Mouse (Mus musculus) Patski (cell line): ENCODE results near the gene Kcnmb3. TPM values are rescaled to one million over a fixed set of nuclear protein-coding genes. Genes with fewer than 3 reads are reported as not detected.

Source experiments
- ATAC-seq: fragments of 100-300 bp; one replicate; pipeline ENCODE4 v1.8.0; 2021
- CTCF ChIA-PET: fragments of 350-600 bp; sonication (Branson Sonifier 250); formaldehyde crosslinking; loops from one replicate; lab custom pipeline; 2022; ENCODE audit warnings: inconsistent platforms; lab: Charles Lee
- POLR2A ChIA-PET: fragments of 350-600 bp; sonication (Branson Sonifier 250); formaldehyde crosslinking; loops from one replicate; lab custom pipeline; 2022; ENCODE audit warnings: antibody characterized with exemption, inconsistent platforms; lab: Charles Lee
- DNase-seq: peaks from one replicate; pipeline ENCODE4 v3.0.0-alpha.2; 2011; ENCODE audit warnings: low read depth, low spot score
- H3K27me3 ChIP-seq: fragments of 371-371 bp; one replicate; pipeline ENCODE4 v1.5.1; 2021
- CTCF ChIP-seq: fragments of 100-300 bp; IDR thresholded peaks from one replicate; pipeline ENCODE4 v1.5.1; 2021
- in situ Hi-C: fragments of 300-500 bp; cut with MboI; formaldehyde crosslinking; loops from 3 replicates; pipeline ENCODE4 v1.11.1; 2018; ENCODE audit warnings: low pct_unique_long_range_greater_than_20kb, mixed read lengths
- polyA plus RNA-seq: library from polyadenylated mRNA; unstranded; gene quantifications from one replicate; pipeline ENCODE4 v1.2.3, GENCODE M21; 2021

The Kcnmb3 gene
- polyA plus RNA-seq, 1 experiment from 2014 or later = not detected

DNA sequence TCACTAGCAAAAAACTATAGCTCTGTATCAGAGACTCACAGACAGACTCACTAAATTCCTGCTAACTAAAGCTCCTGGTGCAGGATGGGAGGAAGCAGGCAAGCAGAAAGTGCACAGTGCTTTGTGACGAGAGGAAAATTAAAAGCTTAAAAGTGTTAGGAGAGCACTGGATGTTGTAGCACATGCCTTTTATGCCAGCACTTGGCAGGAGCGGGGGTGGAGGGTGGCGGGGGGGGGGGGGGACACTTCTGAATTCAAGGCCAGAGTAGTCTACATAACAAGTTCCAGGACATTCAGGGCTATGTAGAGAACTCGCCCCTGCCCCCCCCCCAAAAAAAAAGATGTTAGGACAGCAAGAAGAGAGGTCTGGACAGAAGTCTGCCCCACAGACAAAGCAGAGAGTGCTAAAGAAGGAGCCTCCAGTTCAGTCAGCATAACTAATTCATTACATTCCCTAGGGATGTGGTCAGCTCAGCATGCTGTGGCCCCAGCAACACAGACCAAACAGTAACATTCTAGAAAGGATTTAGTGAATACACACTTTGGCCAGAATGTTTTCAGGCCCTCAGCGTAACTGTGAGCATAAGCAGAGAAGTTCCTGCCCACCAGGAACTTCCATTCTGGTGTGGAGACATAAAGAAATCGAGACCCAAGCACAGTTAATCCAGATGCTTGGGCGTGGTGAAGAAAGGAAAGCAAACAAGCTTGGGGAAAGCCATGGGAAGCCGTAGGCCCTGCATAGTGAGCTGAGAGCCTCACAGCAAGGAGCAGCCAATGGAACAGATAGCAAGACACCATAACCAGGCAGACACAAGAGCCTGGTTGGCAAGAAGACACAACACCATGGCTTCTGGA, 4.1 kb upstream of the Kcnmb3 start:
- ChIA-PET CTCF (interaction anchor here (1.0 to 2.5 kb wide), 7 partner anchors 10 to 163 kb away, joined by 3 to 16 read pairs (median 4); partner anchors contain the start of gene Zfp639), POLR2A (interaction anchor here (1.0 to 1.1 kb wide), 3 partner anchors 11 to 98 kb away, joined by 3 to 6 read pairs (median 4); partner anchors contain the start of gene Pik3ca)
- DNase-seq (peak; percentile 79), ATAC-seq (peak; percentile 91)
- TF ChIP-seq CTCF = no peak
- H3K27me3 ChIP-seq = no peaks in the 10 kb centered on the region
- in situ Hi-C loops = no loop called here

DNA sequence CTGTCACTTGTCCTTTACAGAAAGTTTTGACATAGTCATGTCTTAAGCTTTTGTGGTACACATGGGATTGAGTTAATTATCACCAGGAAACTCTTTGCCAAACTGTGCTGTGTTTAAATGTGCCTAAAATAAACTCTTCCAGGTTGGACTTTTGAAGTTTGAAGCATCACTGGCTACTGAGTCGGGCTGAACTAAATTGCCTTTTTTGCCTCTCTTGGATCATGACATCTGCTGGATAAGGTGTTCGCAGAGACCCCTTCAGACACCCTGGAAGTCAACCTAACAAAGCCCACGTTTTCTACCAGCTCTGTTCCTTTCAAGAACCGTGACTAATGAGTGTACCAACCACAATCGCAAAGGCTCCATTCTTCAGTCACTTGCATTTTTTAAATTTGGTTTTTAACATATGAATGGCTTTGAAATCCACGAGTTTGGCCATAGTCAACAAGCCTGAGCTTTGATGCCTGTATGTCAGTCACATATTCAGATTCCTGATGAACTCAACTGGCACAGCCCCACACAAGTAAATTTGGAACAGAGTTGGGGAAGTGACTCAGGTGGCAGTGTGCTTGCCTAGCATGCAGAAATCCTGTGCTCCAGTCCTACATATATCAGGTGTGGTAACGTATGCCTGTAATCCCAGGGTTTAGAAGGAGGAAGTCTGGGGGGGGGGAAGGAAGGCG, 3.2 kb upstream of the Kcnmb3 start:
- no peaks in the 10 kb centered on the region for H3K27me3 ChIP-seq
- in situ Hi-C loops = no loop called here
- CTCF ChIA-PET = interaction anchor here (1.0 to 2.5 kb wide), 5 partner anchors 14 to 162 kb away, joined by 3 to 16 read pairs (median 5); partner anchors contain the start of gene Zfp639
- ATAC-seq (no peak), DNase-seq (peak; percentile 41)
- POLR2A ChIA-PET = interaction anchor here (0.7 to 1.0 kb wide), 2 partner anchors 11 to 36 kb away, joined by 3 to 4 read pairs; no protein-coding TSS in a partner anchor
- TF ChIP-seq CTCF = no peak

DNA sequence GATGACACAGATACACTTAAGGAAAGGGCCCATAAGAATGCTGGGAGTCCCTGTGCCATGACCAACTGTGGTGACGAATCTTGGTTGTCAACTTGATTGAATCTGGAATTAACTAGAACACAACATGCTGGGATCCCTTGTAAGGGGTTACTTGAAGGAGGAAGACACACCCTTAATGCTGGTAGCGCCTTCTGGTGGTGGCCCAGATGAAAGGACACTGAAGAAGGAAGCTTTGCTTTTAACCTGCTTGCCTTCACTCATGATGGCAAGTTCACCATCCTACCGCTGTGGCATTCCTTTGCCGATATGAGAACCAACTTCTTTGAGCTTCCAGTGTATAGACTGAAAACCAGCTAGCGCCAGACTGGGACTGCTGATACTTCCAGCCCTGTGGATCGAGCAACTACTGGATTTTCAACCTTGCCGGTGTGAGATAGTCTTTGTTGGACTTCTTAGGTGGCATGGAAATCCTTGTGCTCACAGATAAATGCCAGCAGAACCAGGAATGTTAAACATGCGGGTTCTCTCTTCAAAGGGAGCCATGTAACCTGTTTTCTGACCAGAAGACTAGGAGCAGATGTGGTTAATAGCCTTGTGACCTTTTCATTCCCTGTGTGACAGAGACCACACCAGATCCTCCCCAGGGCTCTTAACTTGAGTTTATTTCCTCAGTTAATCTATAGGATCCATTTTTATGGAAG, 2.5 kb upstream of the Kcnmb3 start:
- no peak for TF ChIP-seq CTCF
- in situ Hi-C loops = no loop called here
- no peak for DNase-seq
- ChIA-PET CTCF (interaction anchor here (1.0 to 2.5 kb wide), 4 partner anchors 14 to 161 kb away, joined by 3 to 16 read pairs (median 4); partner anchors contain the start of gene Zfp639), POLR2A (interaction anchor here (0.7 kb wide), 1 partner anchor 36 kb away, joined by 3 read pairs; no protein-coding TSS in a partner anchor)
- H3K27me3 ChIP-seq = no peaks in the 10 kb centered on the region
- no peak for ATAC-seq

DNA sequence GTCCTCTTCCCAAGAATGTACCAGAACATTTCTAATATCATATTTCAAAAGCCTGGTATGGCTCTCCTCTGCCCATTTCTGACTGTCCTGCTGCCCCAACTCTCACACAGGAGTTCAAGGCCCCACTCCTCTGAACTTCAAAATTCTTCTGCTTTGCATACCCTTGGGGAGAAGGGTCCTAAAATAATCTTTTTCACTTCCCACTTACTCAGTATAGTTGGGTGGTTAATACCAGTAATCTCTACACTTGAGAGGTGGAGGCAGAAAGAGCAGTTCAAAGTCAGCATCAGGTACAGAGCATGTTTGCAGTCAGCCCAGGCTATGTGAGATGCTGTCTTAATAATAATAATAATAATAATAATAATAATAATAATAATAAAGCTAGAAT, 1.1 kb downstream of the Kcnmb3 start:
- ATAC-seq = no peak
- no peak for DNase-seq
- H3K27me3 ChIP-seq = no peaks in the 10 kb centered on the region
- in situ Hi-C loops = no loop called here
- ChIA-PET POLR2A (no interaction called here), CTCF (interaction anchor here (0.9 to 1.4 kb wide), 6 partner anchors 17 to 157 kb away, joined by 3 to 5 read pairs (median 4); partner anchors contain the start of gene Zfp639)
- no peak for TF ChIP-seq CTCF

DNA sequence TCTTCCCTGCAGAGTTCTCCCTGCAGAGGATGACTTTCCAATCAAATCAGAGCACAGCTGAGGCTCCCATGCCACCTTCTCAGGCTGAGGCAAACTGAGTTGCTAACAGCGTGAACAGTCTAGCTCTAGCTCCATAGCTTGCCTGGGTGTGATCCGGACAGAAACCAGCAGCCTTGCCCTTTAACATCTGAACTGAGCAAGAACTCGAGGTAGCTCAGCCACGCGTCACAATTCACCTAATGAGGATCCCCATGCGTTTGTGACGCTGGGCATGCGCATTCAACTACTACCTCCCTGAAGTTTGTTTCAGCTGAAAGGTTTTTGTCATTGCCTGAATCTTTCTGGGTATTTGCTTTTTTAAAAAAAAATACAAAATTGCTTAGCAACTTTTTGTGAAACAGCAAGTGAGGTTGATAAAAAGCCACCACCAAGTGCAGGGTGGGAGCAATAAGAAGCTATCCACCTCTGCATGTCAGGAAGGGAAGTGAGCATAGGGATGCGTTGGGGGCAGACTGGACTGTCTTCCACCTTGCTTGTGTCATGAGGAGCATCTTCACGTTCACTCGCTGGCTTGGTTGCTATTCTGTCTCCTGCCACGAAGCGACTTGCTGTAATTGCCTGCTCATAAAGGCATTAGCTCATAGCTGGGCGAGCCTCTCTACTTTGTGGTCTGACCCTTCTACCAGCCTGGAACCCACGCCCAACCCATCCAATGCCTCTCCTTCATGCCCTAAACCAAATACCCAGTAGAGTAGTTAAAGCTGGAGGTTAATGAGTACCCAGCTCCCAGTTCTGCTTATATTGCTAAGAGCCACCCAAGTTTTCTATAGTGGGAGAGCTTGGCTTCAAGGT, 1.7 kb downstream of the Kcnmb3 start:
- in situ Hi-C loops = no loop called here
- CTCF ChIA-PET = interaction anchor here (0.9 to 1.4 kb wide), 8 partner anchors 8 to 157 kb away, joined by 3 to 5 read pairs (median 4); partner anchors contain the start of gene Zfp639

DNA sequence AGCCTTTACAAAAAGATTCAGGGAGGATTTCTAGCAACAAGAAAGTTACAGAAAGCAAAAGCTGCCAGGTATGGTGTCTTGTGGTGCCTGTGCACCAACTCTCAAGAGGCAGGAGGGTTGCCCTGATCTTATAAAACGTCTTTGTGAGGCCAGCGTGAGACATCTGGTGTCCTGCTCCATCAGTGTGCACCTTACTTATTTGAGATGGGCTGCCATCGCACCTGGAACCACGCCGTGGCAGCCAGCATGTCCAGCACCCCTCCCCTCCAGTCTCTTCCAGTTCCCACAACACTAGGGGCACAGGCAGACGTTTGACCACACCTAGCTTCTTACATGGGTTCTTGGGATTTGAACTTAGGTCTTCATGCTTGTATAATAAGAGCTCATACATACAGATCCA, 3.9 kb downstream of the Kcnmb3 start:
- DNase-seq (no peak), ATAC-seq (no peak)
- POLR2A ChIA-PET = no interaction called here
- CTCF ChIA-PET = interaction anchor here (0.7 to 1.3 kb wide), 3 partner anchors 15 to 20 kb away, joined by 3 read pairs; no protein-coding TSS in a partner anchor
- no peak for TF ChIP-seq CTCF
- in situ Hi-C loops = no loop called here
- no peaks in the 10 kb centered on the region for H3K27me3 ChIP-seq

More for the DNA sequence above, 1.7 kb downstream of the Kcnmb3 start:
- POLR2A ChIA-PET = no interaction called here
- H3K27me3 ChIP-seq = no peaks in the 10 kb centered on the region
- TF ChIP-seq CTCF = no peak
- ATAC-seq (peak; percentile 72), DNase-seq (peak; percentile 76)

DNA sequence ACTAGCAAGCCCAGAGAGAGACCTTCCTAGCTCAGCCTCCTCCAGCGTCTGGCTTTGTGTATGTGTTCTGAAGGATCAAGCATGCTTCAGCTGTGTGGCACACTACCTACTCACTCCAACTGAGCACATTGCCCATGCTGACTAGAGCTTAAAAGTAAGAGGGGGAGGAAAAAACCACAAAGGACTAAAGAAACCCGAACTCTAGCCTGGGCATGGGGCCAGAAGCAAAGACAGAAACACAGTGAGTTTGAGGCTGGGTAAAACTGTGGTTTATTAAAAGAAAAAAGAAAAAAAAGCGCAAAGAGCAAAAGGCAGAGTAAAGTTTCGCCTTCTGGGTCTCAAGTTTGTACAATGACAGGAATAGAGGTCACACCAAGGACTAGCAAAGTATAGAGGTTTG, 5.5 kb downstream of the Kcnmb3 start:
- DNase-seq = no peak
- no peaks in the 10 kb centered on the region for H3K27me3 ChIP-seq
- ChIA-PET CTCF (interaction anchor here (1.4 kb wide), 1 partner anchor 153 kb away, joined by 4 read pairs; no protein-coding TSS in a partner anchor), POLR2A (interaction anchor here (0.5 kb wide), 1 partner anchor 43 kb away, joined by 3 read pairs; the partner anchor contains the start of gene Mfn1)
- no peak for TF ChIP-seq CTCF
- in situ Hi-C loops = no loop called here
- no peak for ATAC-seq

DNA sequence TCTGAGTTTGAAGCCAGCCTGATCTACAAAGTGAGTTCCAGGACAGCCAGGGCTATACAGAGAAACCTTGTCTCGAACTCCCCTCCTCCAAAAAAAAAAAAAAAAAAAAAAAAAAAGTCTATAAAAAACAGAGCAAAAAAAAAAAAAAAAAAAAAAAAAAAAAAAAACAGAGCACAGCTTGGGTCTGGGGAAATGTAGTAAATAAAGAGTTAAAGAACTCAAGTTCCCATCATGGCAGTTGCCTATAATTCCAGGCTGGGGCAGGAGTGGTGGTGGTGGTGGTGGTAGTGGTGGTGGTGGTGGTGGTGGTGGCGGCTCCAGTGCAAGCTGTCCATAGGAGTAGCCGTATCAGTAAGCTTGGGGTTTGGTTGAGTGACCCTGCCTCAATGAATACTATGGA, 9.0 kb downstream of the Kcnmb3 start:
- in situ Hi-C loops = no loop called here
- ChIA-PET POLR2A (no interaction called here), CTCF (interaction anchor here (0.9 to 2.4 kb wide), 4 partner anchors 11 to 149 kb away, joined by 3 to 9 read pairs (median 5); no protein-coding TSS in a partner anchor)
- H3K27me3 ChIP-seq = no peaks in the 10 kb centered on the region
- DNase-seq = no peak
- ATAC-seq = no peak
- no peak for TF ChIP-seq CTCF

DNA sequence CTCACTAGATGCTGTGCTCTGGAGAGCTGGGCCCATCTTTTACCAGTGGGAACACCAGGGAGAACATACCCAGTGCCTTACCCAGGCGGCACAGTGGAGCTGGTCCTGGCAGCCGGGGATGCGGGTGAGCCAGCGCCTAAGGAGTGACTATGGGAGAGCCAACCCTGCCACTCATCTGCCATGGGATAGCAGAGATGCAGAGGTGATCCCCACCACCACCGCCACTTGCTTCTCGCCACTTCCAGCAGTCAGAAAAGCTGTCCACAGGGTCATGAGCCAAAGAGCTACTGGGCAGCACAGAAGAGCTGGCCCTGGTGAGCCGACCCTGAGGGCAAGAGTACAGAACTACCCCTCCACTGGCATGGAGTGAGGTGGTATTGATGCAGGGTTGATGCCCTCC, 12.1 kb downstream of the Kcnmb3 start:
- ChIA-PET CTCF (interaction anchor here (1.0 to 2.5 kb wide), 2 partner anchors 21 to 29 kb away, joined by 4 to 7 read pairs; no protein-coding TSS in a partner anchor), POLR2A (no interaction called here)
- no peak for ATAC-seq
- no peaks in the 10 kb centered on the region for H3K27me3 ChIP-seq
- in situ Hi-C loops = no loop called here
- no peak for DNase-seq
- TF ChIP-seq CTCF = no peak
